Mouse (Mus musculus) duodenum, adult 2 months (tissue): ENCODE data around the gene B3gat2. TPM values are rescaled to one million over a fixed set of nuclear protein-coding genes. Genes with fewer than 3 reads are reported as not detected.

ENCODE experiments used
- polyA plus RNA-seq: library from polyadenylated mRNA; depleted of rRNA; stranded (reverse); fragments of >200 nt; gene quantifications from 2 replicates; pipeline ENCODE4 v1.2.3, GENCODE M21; 2012; ENCODE audit warnings: low replicate concordance; rRNA removed

The B3gat2 gene
- not detected in 2 replicates for polyA plus RNA-seq

DNA sequence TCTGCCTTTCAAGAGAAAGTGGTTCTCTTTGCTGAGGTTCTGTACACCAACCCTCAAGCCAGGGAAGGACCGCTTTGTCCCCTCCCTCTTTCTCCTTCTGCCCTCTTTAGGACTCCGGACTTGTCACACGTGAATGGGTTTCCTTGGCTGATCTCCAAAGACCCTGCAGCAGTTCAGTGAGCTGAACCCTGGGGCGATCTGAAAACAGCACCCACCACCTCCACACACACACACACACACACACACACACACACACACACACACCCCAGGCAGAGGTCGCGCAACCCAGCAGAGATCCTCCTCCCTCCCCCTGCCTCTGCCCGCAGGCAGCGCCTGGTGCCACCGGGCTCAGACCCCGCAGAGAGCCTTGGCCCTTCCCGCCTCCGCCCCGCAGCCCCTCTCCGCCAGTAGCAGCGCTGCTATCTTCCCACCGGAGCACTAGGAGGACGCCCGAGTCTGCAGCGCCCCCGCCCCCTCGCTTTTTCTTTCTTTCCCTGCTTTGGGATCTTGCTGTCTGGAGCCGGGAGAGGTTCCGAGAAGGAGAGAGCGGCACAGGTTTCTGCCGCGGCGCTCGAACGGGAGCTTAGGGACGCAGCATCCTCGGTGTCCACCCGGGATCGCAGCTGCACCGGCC, at the start of gene B3gat2:
Gene B3gat2 (plus strand): TSS at position 252 of the 634 bp plus-strand sequence.

Other genes starting within 250 kb of the B3gat2 start
- 17.9 and 28.1 TPM in 2 replicates for gene Smap1, start 160.6 kb downstream of the B3gat2 start, polyA plus RNA-seq
- gene Sdhaf4, start 243.9 kb downstream of the B3gat2 start, polyA plus RNA-seq: 1.1 and 2.2 TPM in 2 replicates